Mouse (Mus musculus) left cerebral cortex, adult 2 months (tissue): ENCODE results near the gene Gm3667. TPM values are rescaled to one million over a fixed set of nuclear protein-coding genes. Genes with fewer than 3 reads are reported as not detected.
"Not testable (repeated sequence)": the region's sequence is repeated elsewhere in the genome, so short reads cannot be mapped to it uniquely, and the experiment has no call there.

Experiments
- DNase-seq, 2 experiments: peaks; one replicate each; pipeline ENCODE4 v3.0.0; 2021 to 2022; ENCODE audit warnings: low spot score in 2 of 2, mixed read lengths in 1 of 2; ENCODE audit errors: extremely low spot score in 1 of 2
- H3K27ac ChIP-seq: fragments of 200-600 bp; 2 replicates; pipeline ENCODE4 v1.8.1; 2022
- H3K4me3 ChIP-seq: fragments of 200-600 bp; 2 replicates; pipeline ENCODE4 v1.8.1; 2022
- intact Hi-C: fragments of 180-260 bp; cut with DNase I; formaldehyde crosslinking; loops from one replicate; pipeline ENCODE4 v1.15.1; 2025
- long read RNA-seq, 2 experiments: library from polyadenylated mRNA; stranded (forward); transcript quantifications; one replicate each; pipeline ENCODE4 v2.0.0; 2021; ENCODE audit warnings: borderline mapping rate in 2 of 2
- total RNA-seq, 2 experiments: library from RNA; stranded (reverse); gene quantifications; 2 replicates each; pipeline ENCODE4 v1.2.3; 2021

The Gm3667 gene
- total RNA-seq: 1 to 10 TPM; 1.4 TPM
- long read RNA-seq, experiment 1, partial matches to known transcripts: 0 of 4 reads
- long read RNA-seq, experiment 1, other reads (novel, unspliced or antisense): 4 of 4 reads
- long read RNA-seq, experiment 2, partial matches to known transcripts: 0 of 5 reads
- long read RNA-seq, experiment 2, other reads (novel, unspliced or antisense): 5 of 5 reads

DNA sequence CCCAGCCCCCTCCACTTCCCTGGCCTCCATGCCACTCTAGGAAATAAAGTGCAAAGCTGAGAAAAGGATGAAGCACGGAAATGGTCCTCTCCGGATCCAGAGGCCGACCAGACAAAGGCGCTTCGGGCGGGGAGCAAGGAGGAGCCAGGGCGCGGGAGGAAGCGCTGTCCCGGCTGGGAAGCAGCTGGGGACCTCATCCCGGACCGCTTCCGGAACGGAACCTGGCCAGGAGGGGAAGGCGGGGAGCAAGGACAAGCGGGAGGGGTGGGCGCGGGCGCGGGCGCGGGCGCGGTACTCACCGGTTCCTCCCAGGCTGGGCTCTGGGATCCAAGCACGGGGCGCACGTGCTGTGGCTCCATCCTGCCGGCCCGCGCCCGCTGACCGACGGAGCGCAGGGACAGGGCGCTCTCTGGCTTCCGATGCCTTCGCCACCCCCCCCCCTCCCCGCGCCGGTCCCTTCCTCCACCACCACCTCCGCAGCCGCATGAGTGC is at the start of gene Gm3667:
Gm3667 (minus strand) TSS at position 442 of the 492 bp plus-strand sequence.
- DNase-seq, H3K27ac ChIP-seq, intact Hi-C loops: not testable (repeated sequence)
- peak within 1 kb of the TSS; percentile 44 for H3K4me3 ChIP-seq

DNA sequence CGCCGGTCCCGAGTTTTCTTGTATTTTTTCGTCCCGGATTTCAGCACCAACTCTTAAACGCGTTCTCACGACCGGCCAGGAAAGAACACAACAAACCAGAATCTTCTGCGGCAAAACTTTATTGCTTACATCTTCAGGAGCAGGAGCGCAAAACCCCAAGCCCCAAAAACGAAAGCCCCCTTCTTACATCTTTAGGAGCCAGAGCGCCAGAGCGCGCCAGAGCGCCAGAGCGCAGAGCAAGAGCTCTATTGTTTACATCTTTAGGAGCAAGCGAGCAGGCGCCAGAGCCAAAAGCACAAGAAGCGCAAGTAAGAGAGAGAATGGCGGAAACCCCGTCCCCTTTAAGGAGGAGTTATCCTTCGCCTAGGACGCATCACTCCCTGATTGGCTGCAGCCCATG is 10.1 kb upstream of the Gm3667 start:
- DNase-seq: peak in 1 of 2 experiments; percentile 8
- intact Hi-C loops, H3K4me3 ChIP-seq, H3K27ac ChIP-seq: not testable (repeated sequence)

DNA sequence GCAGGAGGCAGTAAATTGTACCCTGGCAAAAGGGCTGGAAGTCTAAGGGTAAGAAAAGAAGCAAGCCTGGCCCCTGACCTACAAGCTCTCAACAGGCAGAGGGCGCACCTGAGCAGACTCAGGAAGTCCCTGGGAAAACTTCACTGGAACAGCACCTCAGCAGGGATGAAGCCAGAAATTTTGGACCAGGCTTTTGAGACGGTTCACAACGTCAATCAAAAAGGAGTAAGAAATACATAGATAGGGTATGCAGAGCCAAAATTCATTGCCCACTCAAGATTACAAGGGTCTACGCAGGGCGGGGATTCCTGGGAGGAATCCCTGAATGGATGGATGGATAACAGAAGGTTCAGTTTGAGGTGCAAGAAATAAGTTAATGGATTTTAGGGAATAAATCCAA is 951 bp downstream of the Gm3667 start:
- intact Hi-C loops: not testable (repeated sequence)

DNA sequence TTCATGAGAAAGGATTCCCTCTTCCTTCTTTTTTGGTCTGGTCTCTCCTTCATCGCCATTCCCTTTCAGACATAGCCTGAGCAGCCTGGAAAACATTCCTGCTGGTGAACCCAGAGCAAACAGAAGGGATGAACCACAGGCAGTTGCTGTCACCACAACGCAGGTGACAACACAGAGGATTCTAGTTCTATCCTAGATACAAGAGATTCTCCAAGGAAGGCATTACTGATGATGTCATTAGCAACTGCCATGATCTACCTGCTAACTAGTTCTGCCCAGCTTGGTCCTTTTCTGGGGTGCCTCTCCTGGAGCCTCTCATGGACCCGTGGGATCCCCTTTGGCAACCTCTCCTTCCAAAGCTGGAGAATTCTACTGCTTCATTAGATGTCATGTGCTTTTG is 49.6 kb downstream of the Gm3667 start, which contains the start of gene Gm3642:
Gm3642 (minus strand) TSS at position 101 of the 400 bp plus-strand sequence.
- H3K4me3 ChIP-seq, DNase-seq, intact Hi-C loops, H3K27ac ChIP-seq: not testable (repeated sequence)

More for the DNA sequence above, 951 bp downstream of the Gm3667 start:
- not testable (repeated sequence) for H3K27ac ChIP-seq
- DNase-seq: peak; percentile 15
- H3K4me3 ChIP-seq: peak overlapping the region; percentile 44

DNA sequence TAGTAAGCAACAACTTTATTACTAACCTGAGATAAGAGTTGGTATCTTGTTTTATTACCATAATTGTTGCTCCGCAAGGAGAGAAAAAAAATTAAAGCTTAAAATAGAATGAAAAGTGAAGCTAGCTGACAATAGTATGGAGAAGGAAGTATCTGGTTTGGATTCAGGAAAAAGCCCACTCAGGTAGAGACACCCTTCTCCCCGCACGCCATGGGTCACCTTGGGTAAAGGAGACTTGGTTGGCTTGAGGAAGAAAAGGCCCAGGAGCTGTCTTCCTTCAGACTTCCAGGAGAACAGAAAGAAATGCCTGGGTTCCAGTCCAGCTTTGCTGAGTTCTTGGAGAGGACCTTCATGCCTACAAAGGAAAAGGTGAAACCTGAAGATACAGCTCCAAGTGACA is 66.5 kb downstream of the Gm3667 start:
- H3K27ac ChIP-seq, H3K4me3 ChIP-seq, intact Hi-C loops, DNase-seq: not testable (repeated sequence)

Other genes starting within 250 kb of the Gm3667 start
- not detected for gene Gm10251, start 205.8 kb downstream of the Gm3667 start, total RNA-seq
- gene Gm8050, start 169.7 kb downstream of the Gm3667 start, total RNA-seq: not detected
- gene Gm3636, start 147.6 kb downstream of the Gm3667 start, total RNA-seq: 1 to 10 TPM; 1.9 to 2.0 TPM
- gene Gm8362, start 115.6 kb downstream of the Gm3667 start, total RNA-seq: not detected
- not detected for gene Gm3642, start 49.7 kb downstream of the Gm3667 start, total RNA-seq
- gene Gm6356, start 83.9 kb upstream of the Gm3667 start, total RNA-seq: not detected
- under 1 TPM; 0.51 to 0.72 TPM for gene Gm10406, start 137.5 kb upstream of the Gm3667 start, total RNA-seq
- gene Gm3685, start 155.0 kb upstream of the Gm3667 start, total RNA-seq: not detected
- gene Gm3696, start 210.7 kb upstream of the Gm3667 start, total RNA-seq: 1 to 10 TPM; 1.9 to 3.4 TPM
- not detected for gene Gm6676, start 235.4 kb upstream of the Gm3667 start, total RNA-seq